Mouse (Mus musculus) forebrain, embryonic 11.5 days (tissue): Measurements from ENCODE around the gene Gimap4. TPM values are rescaled to one million over a fixed set of nuclear protein-coding genes. Genes with fewer than 3 reads are reported as not detected.

ENCODE experiments used
- ATAC-seq: fragments of 200-750 bp; cut with Nextera tagmentation; replicated peaks from 2 replicates; pipeline ENCODE4 v1.8.0; 2017; ENCODE audit warnings: moderate TSS enrichment; ENCODE audit not compliant: low FRiP score
- DNase-seq: peaks from one replicate; pipeline ENCODE4 v3.0.0-alpha.2; 2017; ENCODE audit warnings: low spot score
- H3K27ac ChIP-seq: fragments of 300-500 bp; sonication (generic); 2 replicates; pipeline ENCODE4 v1.5.1; 2014; ENCODE audit warnings: low read depth, low read length
- H3K27me3 ChIP-seq: fragments of 300-500 bp; sonication (generic); 2 replicates; pipeline ENCODE4 v1.6.1; 2014; ENCODE audit warnings: mild to moderate bottlenecking, low read length, mixed read lengths; ENCODE audit not compliant: control insufficient read depth, insufficient read depth
- H3K36me3 ChIP-seq: fragments of 300-500 bp; sonication (generic); 2 replicates; pipeline ENCODE4 v1.6.1; 2014; ENCODE audit warnings: mild to moderate bottlenecking, low read length, moderate library complexity, mixed read lengths; ENCODE audit not compliant: control insufficient read depth, insufficient read depth
- H3K4me1 ChIP-seq: fragments of 300-500 bp; sonication (generic); replicated peaks from 2 replicates; pipeline ENCODE4 v1.6.1; 2014; ENCODE audit warnings: low read length, mixed read lengths; ENCODE audit not compliant: control insufficient read depth, insufficient read depth
- H3K4me2 ChIP-seq: fragments of 300-500 bp; sonication (generic); 2 replicates; pipeline ENCODE4 v1.6.1; 2014; ENCODE audit warnings: low read depth, mild to moderate bottlenecking, low read length, moderate library complexity, mixed read lengths; ENCODE audit not compliant: severe bottlenecking
- H3K4me3 ChIP-seq: fragments of 300-500 bp; sonication (generic); 2 replicates; pipeline ENCODE4 v1.5.1; 2014; ENCODE audit warnings: low read depth, low read length
- H3K9ac ChIP-seq: fragments of 300-500 bp; sonication (generic); 2 replicates; pipeline ENCODE4 v1.6.1; 2014; ENCODE audit warnings: low read length
- H3K9me3 ChIP-seq: fragments of 300-500 bp; sonication (generic); 2 replicates; pipeline ENCODE4 v1.6.1; 2016; ENCODE audit warnings: low read length, mixed read lengths; ENCODE audit not compliant: control insufficient read depth
- WGBS: fragments of 180-500 bp; shearing (Covaris S2); extraction: QIAGEN DNeasy Blood & Tissue Kit; methylation state at CpG from one replicate; pipeline ENCODE4 v1.1.7; 2014; 5-methylcytosine and 5-hydroxymethylcytosine counted together
- polyA plus RNA-seq: library from polyadenylated mRNA; unstranded; fragments of >200 nt; fragmentation: Nextera tagmentation; extraction: Ambion mirVana; gene quantifications from 2 replicates; pipeline ENCODE4 v1.2.1, GENCODE M21; 2014

The Gimap4 gene
- polyA plus RNA-seq, 1 experiment from 2014 or later, result 4.5 TPM

GRCm38 (mm10) chr6:48668022-48668421 is 16.3 kb upstream of the Gimap4 start:
- Histone ChIP-seq H3K9ac (no peak overlapping the region), H3K36me3 (no peaks in the 10 kb centered on the region), H3K27ac (no peak overlapping the region), H3K27me3 (no peaks in the 10 kb centered on the region), H3K4me1 (no peaks in the 10 kb centered on the region), H3K4me3 (no peak overlapping the region), H3K4me2 (no peak overlapping the region), H3K9me3 (no peaks in the 10 kb centered on the region)
- ATAC-seq, result no peak
- no peak for DNase-seq

GRCm38 (mm10) chr6:48669446-48669969 is 14.8 kb upstream of the Gimap4 start:
- H3K36me3 ChIP-seq, result no peaks in the 10 kb centered on the region
- no peak overlapping the region for H3K27ac ChIP-seq
- H3K9ac ChIP-seq, result no peak overlapping the region
- H3K27me3 ChIP-seq, result no peaks in the 10 kb centered on the region
- no peaks in the 10 kb centered on the region for H3K4me1 ChIP-seq
- 75% methylated on average over 2 of the region's 2 CpGs for WGBS
- no peaks in the 10 kb centered on the region for H3K9me3 ChIP-seq
- no peak for DNase-seq
- no peak overlapping the region for H3K4me2 ChIP-seq
- no peak for ATAC-seq
- H3K4me3 ChIP-seq, result no peak overlapping the region

GRCm38 (mm10) chr6:48674291-48675058 is 9.9 kb upstream of the Gimap4 start:
- WGBS, result 95% methylated on average over 9 of the region's 9 CpGs
- no peak for ATAC-seq

GRCm38 (mm10) chr6:48675400-48675930 is 8.9 kb upstream of the Gimap4 start:
- 44% methylated on average over 10 of the region's 10 CpGs for WGBS
- ATAC-seq (no peak), DNase-seq (no peak)
- no peak overlapping the region for H3K4me3 ChIP-seq
- no peak overlapping the region for H3K27ac ChIP-seq
- H3K9me3 ChIP-seq, result no peaks in the 10 kb centered on the region
- H3K4me2 ChIP-seq, result no peak overlapping the region
- H3K27me3 ChIP-seq, result no peaks in the 10 kb centered on the region
- no peaks in the 10 kb centered on the region for H3K4me1 ChIP-seq
- H3K36me3 ChIP-seq, result no peaks in the 10 kb centered on the region
- no peak overlapping the region for H3K9ac ChIP-seq

More at GRCm38 (mm10) chr6:48674291-48675058, 9.9 kb upstream of the Gimap4 start:
- Histone ChIP-seq H3K4me3 (no peak overlapping the region), H3K9ac (no peak overlapping the region), H3K36me3 (no peaks in the 10 kb centered on the region), H3K27ac (no peak overlapping the region), H3K4me1 (no peaks in the 10 kb centered on the region), H3K9me3 (no peaks in the 10 kb centered on the region), H3K4me2 (no peak overlapping the region), H3K27me3 (no peaks in the 10 kb centered on the region)
- no peak for DNase-seq

- DNase-seq (peak; percentile 53), ATAC-seq (no peak)
- no peaks in the 10 kb centered on the region for H3K36me3 ChIP-seq
- H3K4me3 ChIP-seq, result no peak within 1 kb of the TSS
- WGBS, result 27% methylated on average over 11 of the region's 13 CpGs
- no peak within 1 kb of the TSS for H3K27ac ChIP-seq
- no peaks in the 10 kb centered on the region for H3K4me1 ChIP-seq
- H3K9me3 ChIP-seq, result no peaks in the 10 kb centered on the region
- no peaks in the 10 kb centered on the region for H3K27me3 ChIP-seq
- no peak within 1 kb of the TSS for H3K9ac ChIP-seq
- no peak within 1 kb of the TSS for H3K4me2 ChIP-seq
Measured at GRCm38 (mm10) chr6:48675931-48676859, 8.2 kb upstream of the Gimap4 start, which contains the start of gene Gimap9. Gene Gimap9, plus strand, starts transcription at chr6:48676129.

GRCm38 (mm10) chr6:48676860-48677415 is 7.4 kb upstream of the Gimap4 start:
- Histone ChIP-seq H3K27me3 (no peaks in the 10 kb centered on the region), H3K4me2 (no peak overlapping the region), H3K36me3 (no peaks in the 10 kb centered on the region), H3K4me3 (no peak overlapping the region), H3K4me1 (no peaks in the 10 kb centered on the region), H3K9me3 (no peaks in the 10 kb centered on the region), H3K9ac (no peak overlapping the region), H3K27ac (no peak overlapping the region)
- 86% methylated on average over 5 of the region's 5 CpGs for WGBS
- no peak for ATAC-seq
- DNase-seq, result no peak

GRCm38 (mm10) chr6:48677492-48678345 is 6.6 kb upstream of the Gimap4 start:
- Histone ChIP-seq H3K27me3 (no peaks in the 10 kb centered on the region), H3K9ac (no peak overlapping the region), H3K4me2 (no peak overlapping the region), H3K4me3 (no peak overlapping the region), H3K36me3 (no peaks in the 10 kb centered on the region), H3K9me3 (no peaks in the 10 kb centered on the region), H3K4me1 (no peaks in the 10 kb centered on the region), H3K27ac (no peak overlapping the region)
- ATAC-seq (no peak), DNase-seq (no peak)
- WGBS, result 93% methylated on average over 17 of the region's 17 CpGs
